Mouse (Mus musculus): ENCODE measurements around the gene Ghr. TPM values are rescaled to one million over a fixed set of nuclear protein-coding genes. Genes with fewer than 3 reads are reported as not detected.

Ghr gene
- polyA plus RNA-seq, 1 experiment from 2014 or later = 99.0 TPM

- TF ChIP-seq CTCF (IDR thresholded peaks at IDR 0.05; ENCODE audit: low read depth) (no peak), EP300 (optimal IDR thresholded peaks at IDR 0.05) (no peak)
Observed at GRCm38 (mm10) chr15:3279242-3279641, 304.1 kb downstream of the Ghr start.

GRCm38 (mm10) chr15:3277391-3277790 is 305.9 kb downstream of the Ghr start:
- WGBS = 85% methylated on average over 2 of the region's 2 CpGs
- Histone ChIP-seq H3K4me2 (replicated peaks; ENCODE audit: low read depth) (no peak overlapping the region), H3K36me3 (ENCODE audit: control insufficient read depth, insufficient read depth, low read length) (no peaks in the 10 kb centered on the region), H3K4me3 (ENCODE audit: low read depth, low read length) (no peak overlapping the region), H3K9me3 (ENCODE audit: control insufficient read depth, low read length) (no peaks in the 10 kb centered on the region), H3K27me3 (ENCODE audit: control insufficient read depth, insufficient read depth, low read length) (no peaks in the 10 kb centered on the region), H3K4me1 (replicated peaks; ENCODE audit: control insufficient read depth, insufficient read depth) (no peaks in the 10 kb centered on the region), H3K27ac (replicated peaks) (no peak overlapping the region), H3K9ac (ENCODE audit: low read length) (no peak overlapping the region)
- TF ChIP-seq CTCF (IDR thresholded peaks at IDR 0.05; ENCODE audit: low read depth) (peak; percentile 55), EP300 (optimal IDR thresholded peaks at IDR 0.05) (no peak)
- ATAC-seq (ENCODE audit: low FRiP score, low TSS enrichment) (no peak), DNase-seq (ENCODE audit: low spot score) (no peak)

More at GRCm38 (mm10) chr15:3279242-3279641, 304.1 kb downstream of the Ghr start:
- H3K9ac ChIP-seq (ENCODE audit: low read length) = no peak overlapping the region
- H3K4me1 ChIP-seq (replicated peaks; ENCODE audit: control insufficient read depth, insufficient read depth) = no peaks in the 10 kb centered on the region
- H3K27me3 ChIP-seq (ENCODE audit: control insufficient read depth, insufficient read depth, low read length) = no peaks in the 10 kb centered on the region
- ATAC-seq (ENCODE audit: low FRiP score, low TSS enrichment) = no peak
- H3K4me3 ChIP-seq (ENCODE audit: low read depth, low read length) = no peak overlapping the region
- 84% methylated on average over 7 of the region's 7 CpGs for WGBS
- no peak overlapping the region for H3K27ac ChIP-seq (replicated peaks)
- H3K4me2 ChIP-seq (replicated peaks; ENCODE audit: low read depth) = no peak overlapping the region
- no peaks in the 10 kb centered on the region for H3K9me3 ChIP-seq (ENCODE audit: control insufficient read depth, low read length)
- no peaks in the 10 kb centered on the region for H3K36me3 ChIP-seq (ENCODE audit: control insufficient read depth, insufficient read depth, low read length)
- DNase-seq (ENCODE audit: low spot score) = no peak

DNA sequence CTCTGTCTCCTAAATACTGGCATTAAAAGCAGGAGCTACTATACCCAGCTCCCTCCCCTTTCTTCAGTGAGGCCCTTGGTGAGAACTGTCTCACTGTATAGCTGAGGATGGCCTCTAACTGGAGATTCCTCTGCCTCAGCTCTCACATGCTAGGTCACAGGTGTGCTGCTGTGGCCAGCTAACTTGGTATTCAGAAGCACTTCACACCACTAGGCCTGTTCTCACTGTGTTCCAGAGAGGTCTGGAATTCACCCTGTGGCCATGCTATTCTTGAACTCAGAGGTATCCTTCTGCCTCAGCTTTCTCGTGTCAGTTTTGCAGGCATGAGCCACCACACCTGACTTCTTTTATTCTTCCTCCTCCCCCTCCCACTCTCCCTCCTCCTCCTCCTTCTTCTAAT is 310.1 kb downstream of the Ghr start:
- DNase-seq (ENCODE audit: low spot score) = no peak
- Histone ChIP-seq H3K4me3 (ENCODE audit: low read depth, low read length) (peak overlapping the region; percentile 40), H3K4me2 (replicated peaks; ENCODE audit: low read depth) (peak overlapping the region; percentile 47), H3K27ac (replicated peaks) (no peak overlapping the region), H3K36me3 (ENCODE audit: control insufficient read depth, insufficient read depth, low read length) (no peaks in the 10 kb centered on the region), H3K27me3 (ENCODE audit: control insufficient read depth, insufficient read depth, low read length) (no peaks in the 10 kb centered on the region), H3K4me1 (replicated peaks; ENCODE audit: control insufficient read depth, insufficient read depth) (no peaks in the 10 kb centered on the region; the same call in 1 of the 2 replicates), H3K9ac (ENCODE audit: low read length) (no peak overlapping the region), H3K9me3 (ENCODE audit: control insufficient read depth, low read length) (no peaks in the 10 kb centered on the region)
- WGBS = 73% methylated on average over 1 of the region's 1 CpGs
- ATAC-seq (ENCODE audit: low FRiP score, low TSS enrichment) = no peak
- TF ChIP-seq EP300 (optimal IDR thresholded peaks at IDR 0.05) (no peak), CTCF (IDR thresholded peaks at IDR 0.05; ENCODE audit: low read depth) (no peak)

GRCm38 (mm10) chr15:3271216-3271615 is 312.1 kb downstream of the Ghr start:
- peak; percentile 31; the same call in 1 of the 2 replicates for ATAC-seq (ENCODE audit: low FRiP score, low TSS enrichment)

GRCm38 (mm10) chr15:3270646-3271077 is 312.6 kb downstream of the Ghr start:
- no peak for TF ChIP-seq CTCF (IDR thresholded peaks at IDR 0.05; ENCODE audit: low read depth)
- TF ChIP-seq EP300 (optimal IDR thresholded peaks at IDR 0.05) = no peak
- ATAC-seq (ENCODE audit: low FRiP score, low TSS enrichment) (peak; percentile 92), DNase-seq (ENCODE audit: low spot score) (peak; percentile 86)
- H3K27me3 ChIP-seq (ENCODE audit: control insufficient read depth, insufficient read depth, low read length) = no peaks in the 10 kb centered on the region
- no peaks in the 10 kb centered on the region for H3K9me3 ChIP-seq (ENCODE audit: control insufficient read depth, low read length)
- WGBS = 4% methylated on average over 12 of the region's 12 CpGs
- H3K4me1 ChIP-seq (replicated peaks; ENCODE audit: control insufficient read depth, insufficient read depth) = no peaks in the 10 kb centered on the region; the same call in 1 of the 2 replicates
- peak overlapping the region; percentile 47 for H3K4me2 ChIP-seq (replicated peaks; ENCODE audit: low read depth)
- no peaks in the 10 kb centered on the region for H3K36me3 ChIP-seq (ENCODE audit: control insufficient read depth, insufficient read depth, low read length)
- H3K4me3 ChIP-seq (ENCODE audit: low read depth, low read length) = peak overlapping the region; percentile 40
- peak overlapping the region; percentile 88 for H3K27ac ChIP-seq (replicated peaks)
- H3K9ac ChIP-seq (ENCODE audit: low read length) = peak overlapping the region; percentile 55

More at GRCm38 (mm10) chr15:3271216-3271615, 312.1 kb downstream of the Ghr start:
- Histone ChIP-seq H3K4me2 (replicated peaks; ENCODE audit: low read depth) (peak overlapping the region; percentile 47), H3K9me3 (ENCODE audit: control insufficient read depth, low read length) (no peaks in the 10 kb centered on the region), H3K9ac (ENCODE audit: low read length) (peak overlapping the region; percentile 52; the same call in 1 of the 2 replicates), H3K36me3 (ENCODE audit: control insufficient read depth, insufficient read depth, low read length) (no peaks in the 10 kb centered on the region), H3K4me1 (replicated peaks; ENCODE audit: control insufficient read depth, insufficient read depth) (no peaks in the 10 kb centered on the region; the same call in 1 of the 2 replicates), H3K4me3 (ENCODE audit: low read depth, low read length) (peak overlapping the region; percentile 40), H3K27me3 (ENCODE audit: control insufficient read depth, insufficient read depth, low read length) (no peaks in the 10 kb centered on the region), H3K27ac (replicated peaks) (no peak overlapping the region; the same call in 1 of the 2 replicates)
- WGBS = 28% methylated on average over 6 of the region's 6 CpGs
- no peak for TF ChIP-seq CTCF (IDR thresholded peaks at IDR 0.05; ENCODE audit: low read depth)
- no peak for TF ChIP-seq EP300 (optimal IDR thresholded peaks at IDR 0.05)
- no peak for DNase-seq (ENCODE audit: low spot score)

DNA sequence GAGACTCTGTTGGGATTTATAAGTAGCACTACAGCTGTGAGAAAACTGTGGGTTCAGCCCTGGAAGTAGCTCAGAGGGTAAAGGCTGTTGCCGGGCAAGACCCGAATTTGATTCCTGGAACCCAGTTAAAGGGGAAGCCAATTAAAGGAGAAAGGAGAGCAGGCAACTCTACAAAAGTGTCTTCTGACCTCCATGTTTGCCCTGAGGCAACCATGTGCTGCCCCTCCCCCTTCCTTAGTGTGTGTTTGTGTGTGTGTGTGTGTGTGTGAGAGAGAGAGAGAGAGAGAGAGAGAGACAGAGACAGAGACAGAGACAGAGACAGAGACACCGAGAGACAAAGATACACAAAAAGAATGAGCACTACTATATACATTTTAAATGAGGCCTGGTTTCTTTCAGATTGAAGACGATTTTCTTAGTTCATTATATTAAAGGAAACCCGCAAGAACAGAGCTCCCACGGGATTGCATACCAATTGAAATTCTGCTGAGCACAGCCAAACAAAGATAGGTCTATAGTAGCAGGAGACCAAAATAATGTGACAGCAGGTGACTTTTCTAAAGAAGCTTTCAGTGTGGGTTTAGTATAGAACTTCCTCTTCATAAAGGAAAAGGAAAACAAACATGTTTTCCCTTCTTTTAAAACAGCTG is 313.2 kb downstream of the Ghr start:
- no peaks in the 10 kb centered on the region for H3K9me3 ChIP-seq (ENCODE audit: control insufficient read depth, low read length)
- H3K4me2 ChIP-seq (replicated peaks; ENCODE audit: low read depth) = peak overlapping the region; percentile 47
- DNase-seq (ENCODE audit: low spot score) (peak; percentile 45), ATAC-seq (ENCODE audit: low FRiP score, low TSS enrichment) (peak; percentile 51)
- 15% methylated on average over 6 of the region's 6 CpGs for WGBS
- no peaks in the 10 kb centered on the region; the same call in 1 of the 2 replicates for H3K4me1 ChIP-seq (replicated peaks; ENCODE audit: control insufficient read depth, insufficient read depth)
- peak overlapping the region; percentile 88 for H3K27ac ChIP-seq (replicated peaks)
- H3K36me3 ChIP-seq (ENCODE audit: control insufficient read depth, insufficient read depth, low read length) = no peaks in the 10 kb centered on the region
- H3K4me3 ChIP-seq (ENCODE audit: low read depth, low read length) = peak overlapping the region; percentile 40; the same call in 1 of the 2 replicates
- H3K27me3 ChIP-seq (ENCODE audit: control insufficient read depth, insufficient read depth, low read length) = no peaks in the 10 kb centered on the region
- no peak for TF ChIP-seq CTCF (IDR thresholded peaks at IDR 0.05; ENCODE audit: low read depth)
- TF ChIP-seq EP300 (optimal IDR thresholded peaks at IDR 0.05) = peak; percentile 6
- no peak overlapping the region for H3K9ac ChIP-seq (ENCODE audit: low read length)
